Mouse (Mus musculus): ENCODE data around the gene Lurap1. TPM values are rescaled to one million over a fixed set of nuclear protein-coding genes. Genes with fewer than 3 reads are reported as not detected.

Lurap1 gene
- polyA plus RNA-seq, 1 experiment from 2014 or later, result 0.16 TPM

GRCm38 (mm10) chr4:116140801-116141574, 10.2 kb downstream of the Lurap1 start:
- no peaks in the 10 kb centered on the region for H3K36me3 ChIP-seq (replicated peaks)
- no peak overlapping the region for H3K4me2 ChIP-seq
- peaks cover 56% of the 10 kb centered on the region for H3K27me3 ChIP-seq
- no peak overlapping the region for H3K27ac ChIP-seq (replicated peaks)
- H3K4me3 ChIP-seq (replicated peaks), result no peak overlapping the region
- ATAC-seq (ENCODE audit: insufficient read depth), result no peak
- no peak overlapping the region for H3K9ac ChIP-seq
- peaks cover 11% of the 10 kb centered on the region for H3K4me1 ChIP-seq (replicated peaks)
- WGBS (ENCODE audit: insufficient replicate concordance), result 62% methylated on average over 7 of the region's 7 CpGs
- H3K9me3 ChIP-seq (replicated peaks), result no peaks in the 10 kb centered on the region

- Histone ChIP-seq H3K4me1 (replicated peaks) (no peaks in the 10 kb centered on the region), H3K4me2 (no peak overlapping the region), H3K9ac (no peak overlapping the region), H3K9me3 (replicated peaks) (no peaks in the 10 kb centered on the region), H3K27me3 (peaks cover 23% of the 10 kb centered on the region), H3K4me3 (replicated peaks) (no peak overlapping the region), H3K27ac (replicated peaks) (no peak overlapping the region), H3K36me3 (replicated peaks) (no peaks in the 10 kb centered on the region)
- 56% methylated on average over 13 of the region's 13 CpGs for WGBS (ENCODE audit: insufficient replicate concordance)
- ATAC-seq (ENCODE audit: insufficient read depth), result no peak
Measured at GRCm38 (mm10) chr4:116137421-116137996, 13.6 kb downstream of the Lurap1 start.

- H3K27ac ChIP-seq (replicated peaks), result no peak overlapping the region
- 35% methylated on average over 2 of the region's 2 CpGs for WGBS (ENCODE audit: insufficient replicate concordance)
- H3K9ac ChIP-seq, result no peak overlapping the region
Measured at GRCm38 (mm10) chr4:116134990-116135389, 16.1 kb downstream of the Lurap1 start.

GRCm38 (mm10) chr4:116133126-116133525, 18.0 kb downstream of the Lurap1 start:
- no peak for ATAC-seq (ENCODE audit: insufficient read depth)
- H3K27ac ChIP-seq (replicated peaks), result no peak overlapping the region
- H3K4me1 ChIP-seq (replicated peaks), result no peaks in the 10 kb centered on the region
- WGBS (ENCODE audit: insufficient replicate concordance), result 51% methylated on average over 4 of the region's 4 CpGs
- H3K4me3 ChIP-seq (replicated peaks), result no peak overlapping the region
- H3K4me2 ChIP-seq, result no peak overlapping the region
- no peaks in the 10 kb centered on the region for H3K9me3 ChIP-seq (replicated peaks)
- no peaks in the 10 kb centered on the region for H3K36me3 ChIP-seq (replicated peaks)
- no peak overlapping the region for H3K9ac ChIP-seq
- no peaks in the 10 kb centered on the region for H3K27me3 ChIP-seq

More at GRCm38 (mm10) chr4:116134990-116135389, 16.1 kb downstream of the Lurap1 start:
- H3K4me3 ChIP-seq (replicated peaks), result no peak overlapping the region
- H3K27me3 ChIP-seq, result no peaks in the 10 kb centered on the region
- H3K4me2 ChIP-seq, result no peak overlapping the region
- no peaks in the 10 kb centered on the region for H3K4me1 ChIP-seq (replicated peaks)
- H3K9me3 ChIP-seq (replicated peaks), result no peaks in the 10 kb centered on the region
- no peak for ATAC-seq (ENCODE audit: insufficient read depth)
- no peaks in the 10 kb centered on the region for H3K36me3 ChIP-seq (replicated peaks)

- Histone ChIP-seq H3K9ac (no peak overlapping the region), H3K4me1 (replicated peaks) (peaks cover 28% of the 10 kb centered on the region), H3K4me3 (replicated peaks) (no peak overlapping the region), H3K4me2 (no peak overlapping the region), H3K27me3 (no peaks in the 10 kb centered on the region), H3K9me3 (replicated peaks) (no peaks in the 10 kb centered on the region), H3K27ac (replicated peaks) (no peak overlapping the region), H3K36me3 (replicated peaks) (no peaks in the 10 kb centered on the region)
- 74% methylated on average over 6 of the region's 6 CpGs for WGBS (ENCODE audit: insufficient replicate concordance)
- ATAC-seq (ENCODE audit: insufficient read depth), result no peak
Measured at GRCm38 (mm10) chr4:116127956-116128355, 23.2 kb downstream of the Lurap1 start.

GRCm38 (mm10) chr4:116125803-116126386, 25.2 kb downstream of the Lurap1 start:
- H3K9me3 ChIP-seq (replicated peaks), result no peaks in the 10 kb centered on the region
- no peak overlapping the region for H3K4me2 ChIP-seq
- H3K36me3 ChIP-seq (replicated peaks), result peaks cover 6% of the 10 kb centered on the region; the same call in 1 of the 2 replicates
- H3K4me3 ChIP-seq (replicated peaks), result no peak overlapping the region
- H3K27ac ChIP-seq (replicated peaks), result no peak overlapping the region
- H3K27me3 ChIP-seq, result no peaks in the 10 kb centered on the region
- H3K9ac ChIP-seq, result no peak overlapping the region
- ATAC-seq (ENCODE audit: insufficient read depth), result no peak
- WGBS (ENCODE audit: insufficient replicate concordance), result 51% methylated on average over 4 of the region's 4 CpGs
- peaks cover 45% of the 10 kb centered on the region for H3K4me1 ChIP-seq (replicated peaks)

- Histone ChIP-seq H3K4me1 (replicated peaks) (peaks cover 45% of the 10 kb centered on the region), H3K4me2 (peak within 1 kb of the TSS; percentile 83), H3K9ac (peak within 1 kb of the TSS; percentile 74), H3K36me3 (replicated peaks) (peaks cover 16% of the 10 kb centered on the region), H3K9me3 (replicated peaks) (no peaks in the 10 kb centered on the region), H3K27me3 (no peaks in the 10 kb centered on the region), H3K4me3 (replicated peaks) (peak within 1 kb of the TSS; percentile 77), H3K27ac (replicated peaks) (peak within 1 kb of the TSS; percentile 83)
- WGBS (ENCODE audit: insufficient replicate concordance), result 4% methylated on average over 24 of the region's 24 CpGs
- peak; percentile 95 for ATAC-seq (ENCODE audit: insufficient read depth)
Measured at GRCm38 (mm10) chr4:116123602-116124519, 27.3 kb downstream of the Lurap1 start, which contains the start of the genes Rad54l and Pomgnt1. Gene Rad54l (minus strand): TSS chr4:116123690. Gene Pomgnt1 (plus strand): TSS chr4:116123840.

GRCm38 (mm10) chr4:116122762-116123161, 28.4 kb downstream of the Lurap1 start:
- Histone ChIP-seq H3K4me1 (replicated peaks) (peaks cover 45% of the 10 kb centered on the region), H3K4me2 (peak overlapping the region; percentile 83), H3K27me3 (no peaks in the 10 kb centered on the region), H3K36me3 (replicated peaks) (peaks cover 17% of the 10 kb centered on the region), H3K27ac (replicated peaks) (peak overlapping the region; percentile 83), H3K9me3 (replicated peaks) (no peaks in the 10 kb centered on the region), H3K9ac (peak overlapping the region; percentile 74), H3K4me3 (replicated peaks) (peak overlapping the region; percentile 77)
- 5% methylated on average over 1 of the region's 1 CpGs for WGBS (ENCODE audit: insufficient replicate concordance)
- 0 out of 2 replicates have a peak, but pooled peaks have one; percentile 29 for ATAC-seq (ENCODE audit: insufficient read depth)

- Histone ChIP-seq H3K9ac (no peak overlapping the region), H3K27ac (replicated peaks) (no peak overlapping the region), H3K9me3 (replicated peaks) (no peaks in the 10 kb centered on the region), H3K4me1 (replicated peaks) (no peaks in the 10 kb centered on the region), H3K4me2 (no peak overlapping the region), H3K27me3 (no peaks in the 10 kb centered on the region), H3K4me3 (replicated peaks) (no peak overlapping the region), H3K36me3 (replicated peaks) (peaks cover 73% of the 10 kb centered on the region)
- 87% methylated on average over 2 of the region's 2 CpGs for WGBS (ENCODE audit: insufficient replicate concordance)
- ATAC-seq (ENCODE audit: insufficient read depth), result no peak
Measured at GRCm38 (mm10) chr4:116111486-116111885, 39.7 kb downstream of the Lurap1 start.

- no peak for ATAC-seq (ENCODE audit: insufficient read depth)
- peaks cover 73% of the 10 kb centered on the region for H3K36me3 ChIP-seq (replicated peaks)
- no peak overlapping the region for H3K9ac ChIP-seq
Measured at GRCm38 (mm10) chr4:116110695-116111094, 40.4 kb downstream of the Lurap1 start.

More at GRCm38 (mm10) chr4:116110695-116111094, 40.4 kb downstream of the Lurap1 start:
- Histone ChIP-seq H3K4me1 (replicated peaks) (no peaks in the 10 kb centered on the region), H3K27me3 (no peaks in the 10 kb centered on the region), H3K27ac (replicated peaks) (no peak overlapping the region), H3K4me2 (no peak overlapping the region), H3K9me3 (replicated peaks) (no peaks in the 10 kb centered on the region), H3K4me3 (replicated peaks) (no peak overlapping the region)
- WGBS (ENCODE audit: insufficient replicate concordance), result 80% methylated on average over 6 of the region's 6 CpGs
